ENCODE assay signal across 8 mouse cellular contexts in the genomic region with DNA sequence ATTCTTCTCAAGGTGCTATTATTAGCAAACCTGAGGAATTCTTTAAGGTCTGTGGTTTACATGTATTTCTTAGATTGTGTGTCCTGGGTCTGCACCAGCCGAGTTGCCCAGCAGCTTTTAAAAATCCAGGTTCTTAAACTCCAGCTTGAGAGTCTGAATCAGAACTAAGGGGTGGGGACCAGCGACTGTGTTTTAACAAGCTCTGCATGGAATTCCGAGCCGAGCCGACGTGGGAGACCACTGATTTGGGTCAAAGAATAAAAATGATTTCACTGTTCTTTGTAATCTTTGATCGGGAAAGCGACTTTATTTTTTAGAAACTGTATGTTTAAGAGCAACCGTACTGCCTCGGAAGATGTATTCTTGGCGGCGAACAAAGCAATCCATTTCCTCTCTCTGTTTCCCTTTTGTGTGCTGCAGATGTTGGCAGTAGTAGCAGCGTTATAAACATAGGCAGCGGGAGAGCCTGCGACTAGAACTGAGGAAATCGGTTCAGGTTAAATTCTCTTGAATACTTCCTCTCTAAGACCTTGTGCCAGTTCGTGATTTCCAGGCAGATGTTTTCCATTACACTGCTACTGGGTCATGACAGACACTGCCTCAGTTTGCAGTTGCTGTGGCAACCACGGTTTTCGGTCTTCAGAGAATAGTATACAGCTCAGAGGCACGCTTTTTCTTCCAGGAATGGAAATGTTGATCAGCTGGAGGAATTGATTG. TPM values are rescaled to one million over a fixed set of nuclear protein-coding genes. Genes with fewer than 3 reads are reported as not detected.
DNase-seq lines count a peak whose midpoint lies in the region; ATAC-seq and TF ChIP-seq lines count a peak whose summit lies in the region.

No protein-coding gene starts in this region.

- H3K4me3 ChIP-seq in thymus, adult 2 months (ENCODE audit: control insufficient read depth, insufficient read depth, low read length) = no peak overlapping the region
- peak overlapping the region; percentile 16 for H3K4me3 ChIP-seq in stomach, embryonic 14.5 days (ENCODE audit: low read depth, low read length)

- 0 out of 2 replicates have a peak, but pooled peaks have one; percentile 23 for ATAC-seq in erythroblast, adult 5-6 weeks (replicated peaks; ENCODE audit: low FRiP score, poor library complexity, severe bottlenecking)
- peak; percentile 63 for ATAC-seq in megakaryocyte, adult 5-6 weeks (ENCODE audit: poor library complexity, severe bottlenecking)
- ATAC-seq in stomach, embryonic 14.5 days (ENCODE audit: insufficient number of reproducible peaks, insufficient read depth, low FRiP score, low read depth) = peak; percentile 63; the same call in 1 of the 2 replicates

- DNase-seq in thymus, postnatal 0 days (ENCODE audit: low spot score) = peak; percentile 40
- DNase-seq in thymus, adult 2 months = no peak
- DNase-seq in heart, postnatal 14 days = peak; percentile 8 to 19
- DNase-seq in kidney, postnatal 4 days = peak; percentile 33 to 45
- DNase-seq in cerebellum, postnatal 14 days = no peak

- H3K4me1 ChIP-seq in thymus, adult 2 months (replicated peaks; ENCODE audit: control insufficient read depth, insufficient read depth, low read length) = no peaks in the 10 kb centered on the region
- no peaks in the 10 kb centered on the region for H3K4me1 ChIP-seq in stomach, embryonic 14.5 days (ENCODE audit: control insufficient read depth, insufficient read depth, low read length)

- H3K27me3 ChIP-seq in thymus, adult 2 months (ENCODE audit: control insufficient read depth, insufficient read depth, low read length) = no peaks in the 10 kb centered on the region
- no peaks in the 10 kb centered on the region for H3K27me3 ChIP-seq in stomach, embryonic 14.5 days (ENCODE audit: control insufficient read depth, insufficient read depth, low read length)

- H3K4me2 ChIP-seq in stomach, embryonic 14.5 days (replicated peaks; ENCODE audit: low read depth, low read length) = peak overlapping the region; percentile 31

- no peak for TF ChIP-seq CTCF in thymus, adult 2 months (IDR thresholded peaks at IDR 0.05; ENCODE audit: borderline replicate concordance, control insufficient read depth, extremely low read depth, insufficient read depth, low read length, poor library complexity)

- no peak for TF ChIP-seq POLR2A in thymus, adult 2 months (IDR thresholded peaks at IDR 0.05; ENCODE audit: control insufficient read depth, extremely low read depth, insufficient read depth, low read length, poor library complexity)

- intact Hi-C loops in heart, postnatal 14 days (cut with DNase I) = no loop called here

- no peak overlapping the region for H3K27ac ChIP-seq in thymus, adult 2 months (ENCODE audit: control insufficient read depth, insufficient read depth, low read length)
- peak overlapping the region; percentile 10; the same call in 1 of the 2 replicates for H3K27ac ChIP-seq in stomach, embryonic 14.5 days (ENCODE audit: low read length)

- H3K9ac ChIP-seq in stomach, embryonic 14.5 days (replicated peaks; ENCODE audit: low read depth, low read length) = no peak overlapping the region

- H3K36me3 ChIP-seq in thymus, adult 2 months (ENCODE audit: control insufficient read depth, insufficient read depth, low read length) = no peaks in the 10 kb centered on the region
- H3K36me3 ChIP-seq in stomach, embryonic 14.5 days (ENCODE audit: control insufficient read depth, insufficient read depth, low read length) = no peaks in the 10 kb centered on the region

- H3K9me3 ChIP-seq in stomach, embryonic 14.5 days (ENCODE audit: control insufficient read depth, low read depth, low read length) = no peaks in the 10 kb centered on the region

- 9% methylated on average over 20 of the region's 20 CpGs for WGBS in thymus, adult 2 months
- 26% methylated on average over 20 of the region's 20 CpGs for WGBS in stomach, embryonic 14.5 days

RNA-seq across cellular contexts. Expression of gene Csrnp3, which starts 27.3 kb away (rescaled TPM):
- 0.32 and 0.34 TPM in 2 replicates for polyA plus RNA-seq in thymus, postnatal 0 days (2015; fragmentation: Nextera tagmentation; extraction: Ambion mirVana)
- 0.06 and 0.08 TPM in 2 replicates for polyA plus RNA-seq in thymus, adult 2 months (2012; rRNA removed)
- total RNA-seq in erythroblast, adult 5-6 weeks (2015; ENCODE audit: low replicate concordance) = not detected in 2 replicates
- total RNA-seq in erythroblast, adult 5-6 weeks (2017; ENCODE audit: low replicate concordance) = 0.14 TPM in 1 of 2 replicates, not detected in the other
- total RNA-seq in heart, postnatal 14 days (2021) = under 1 TPM; 0.17 to 0.31 TPM
- not detected in 2 replicates for total RNA-seq in megakaryocyte, adult 5-6 weeks (2015)
- not detected in 2 replicates for total RNA-seq in megakaryocyte, adult 5-6 weeks (2017)
- polyA plus RNA-seq in stomach, embryonic 14.5 days (2014; fragmentation: Nextera tagmentation; extraction: Ambion mirVana) = 3.9 and 4.2 TPM in 2 replicates

Comparison
In these comparisons a context has a peak if more than half of its experiments do, and no peak if none do; other contexts are left out.
1. DNase-seq: peak in thymus, postnatal 0 days (single experiment), heart, postnatal 14 days (2 of 2) and kidney, postnatal 4 days (2 of 2); none in thymus, adult 2 months (single experiment) and cerebellum, postnatal 14 days (0 of 2).
2. Peak in every context shown above with its lines, with median percentiles within 50 percentile points of each other: ATAC-seq.